Mouse (Mus musculus) layer of hippocampus, postnatal 36 days (tissue): ENCODE measurements around the gene Col4a1. TPM values are rescaled to one million over a fixed set of nuclear protein-coding genes. Genes with fewer than 3 reads are reported as not detected.

Experiments
- DNase-seq, 2 experiments: peaks; one replicate each; pipeline ENCODE4 v3.0.0; 2022
- total RNA-seq, 2 experiments: library from RNA; stranded (reverse); gene quantifications; 2 replicates each; pipeline ENCODE4 v1.2.3; 2021

Col4a1 gene
- total RNA-seq, 2 experiments from 2014 or later, result 47.7 to 51.9 TPM

- DNase-seq, result no peak
These were observed 13.9 kb downstream of the Col4a1 start for GRCm38 (mm10) chr8:11298531-11299316.

DNA sequence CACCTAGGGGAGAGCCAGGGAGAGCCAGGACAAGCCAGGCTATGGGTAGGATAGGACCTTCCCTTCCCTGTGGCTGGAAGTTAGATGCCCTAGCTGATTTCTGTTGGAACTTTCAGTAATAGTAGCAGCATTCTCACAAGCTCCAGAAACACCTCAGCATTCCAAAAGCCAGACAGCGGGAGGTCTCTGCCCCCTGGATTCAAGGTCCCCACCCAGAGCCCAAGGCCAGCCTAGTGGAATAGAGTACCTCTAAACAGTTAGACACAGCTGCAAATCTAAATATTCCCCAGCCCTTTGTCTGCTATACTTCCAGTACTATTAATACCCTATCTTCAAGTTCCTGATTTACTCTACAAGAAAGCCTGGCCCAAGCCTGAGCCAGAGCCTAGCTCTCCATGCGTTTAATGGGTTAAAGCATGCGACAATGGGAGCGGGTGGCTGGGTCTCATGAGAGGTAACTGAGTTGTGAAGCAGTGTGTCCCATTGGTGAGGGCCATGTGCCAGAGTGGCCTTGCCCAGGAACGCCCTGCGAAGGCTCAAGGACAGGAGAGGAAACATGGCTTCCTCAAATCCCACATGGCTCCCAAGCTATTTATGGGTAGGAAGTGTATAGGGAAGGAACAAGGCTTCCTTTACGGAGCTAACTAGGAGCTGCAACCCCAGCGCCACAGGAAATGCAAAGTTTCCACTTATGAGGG, 15.3 kb downstream of the Col4a1 start:
- no peak for DNase-seq

GRCm38 (mm10) chr8:11296282-11296943, 16.2 kb downstream of the Col4a1 start:
- DNase-seq, result no peak

DNA sequence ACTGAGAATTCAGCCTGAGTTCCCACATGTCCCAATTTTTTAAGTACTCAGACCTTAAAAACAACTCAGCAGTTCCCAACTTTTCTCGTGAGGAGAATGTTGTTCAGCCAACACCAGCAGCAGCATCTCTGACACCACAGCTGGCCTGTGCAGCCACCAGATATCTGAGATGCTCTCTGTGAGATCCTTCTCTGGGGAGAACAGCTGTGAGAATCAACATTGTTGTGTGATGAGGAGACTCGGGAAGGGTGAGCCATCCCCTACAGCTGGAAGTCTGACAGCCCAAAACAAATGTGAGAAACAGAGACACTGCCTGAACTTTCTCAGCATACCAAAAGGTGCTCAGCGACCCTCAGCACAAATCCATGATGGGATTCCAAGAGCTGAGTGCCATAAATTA, 20.0 kb downstream of the Col4a1 start:
- no peak for DNase-seq

GRCm38 (mm10) chr8:11290533-11290932, 22.1 kb downstream of the Col4a1 start:
- no peak for DNase-seq

DNA sequence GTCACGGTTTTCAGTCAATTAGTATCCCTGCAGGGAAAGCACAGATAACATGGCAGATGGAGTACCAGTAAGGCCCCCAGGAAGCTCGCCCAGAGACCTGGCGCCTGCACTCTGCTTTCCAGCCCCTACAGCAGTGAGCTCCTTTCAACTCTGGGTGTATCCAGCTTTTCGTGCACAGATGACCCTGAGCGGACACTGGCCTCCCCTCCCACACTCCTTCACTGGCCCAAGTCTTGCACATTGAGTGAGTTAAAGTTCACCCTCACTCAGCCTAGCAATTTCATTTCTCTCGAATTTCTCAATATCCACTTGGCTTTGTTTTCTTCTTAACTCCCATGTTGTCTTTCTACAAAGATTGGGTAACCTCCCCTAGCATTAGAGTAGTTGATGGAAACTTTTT, 24.3 kb downstream of the Col4a1 start:
- DNase-seq, result no peak

GRCm38 (mm10) chr8:11287139-11287538, 25.5 kb downstream of the Col4a1 start:
- no peak for DNase-seq

DNA sequence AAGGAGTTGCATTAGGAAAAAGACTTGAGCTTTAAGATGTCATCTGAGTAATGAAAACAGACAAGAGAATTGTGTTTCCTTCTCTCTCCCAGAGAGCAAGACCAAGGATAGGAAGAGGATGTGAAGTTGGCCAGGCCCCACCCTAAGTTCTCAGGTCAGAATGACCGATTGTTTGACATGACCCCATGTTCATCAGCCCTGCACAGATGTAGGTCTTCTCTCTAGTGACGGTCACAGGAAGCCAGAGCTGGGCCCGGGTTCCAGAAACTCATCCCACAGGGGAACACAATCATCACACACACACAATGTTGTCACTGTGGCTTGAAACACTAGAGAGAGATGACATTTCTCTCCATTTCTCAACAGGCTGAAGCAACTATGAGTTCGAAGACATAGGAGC, 27.2 kb downstream of the Col4a1 start:
- no peak for DNase-seq

DNA sequence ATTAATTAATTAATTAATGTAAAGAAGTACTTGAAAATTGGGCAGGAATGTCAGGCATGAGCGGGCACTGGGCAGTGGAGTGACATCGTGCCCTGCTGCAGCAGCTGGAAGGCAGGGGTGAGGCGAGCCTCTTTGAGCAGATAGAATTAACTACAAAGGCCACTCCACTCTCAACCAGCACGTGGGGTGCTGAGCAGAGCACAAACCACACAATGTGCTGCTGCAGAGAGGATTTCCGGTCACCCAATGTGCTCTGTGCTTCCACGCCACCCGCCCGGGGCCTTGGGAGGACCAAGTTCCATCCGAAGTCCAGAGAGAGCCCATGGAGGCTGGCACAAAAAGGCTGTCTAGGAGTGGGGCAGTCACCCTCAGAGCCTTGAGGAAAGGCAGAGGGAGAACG, 29.4 kb downstream of the Col4a1 start:
- DNase-seq, result no peak

GRCm38 (mm10) chr8:11282696-11283095, 29.9 kb downstream of the Col4a1 start:
- DNase-seq, result no peak

- DNase-seq, result no peak
These were observed 30.5 kb downstream of the Col4a1 start for GRCm38 (mm10) chr8:11282139-11282538.

DNA sequence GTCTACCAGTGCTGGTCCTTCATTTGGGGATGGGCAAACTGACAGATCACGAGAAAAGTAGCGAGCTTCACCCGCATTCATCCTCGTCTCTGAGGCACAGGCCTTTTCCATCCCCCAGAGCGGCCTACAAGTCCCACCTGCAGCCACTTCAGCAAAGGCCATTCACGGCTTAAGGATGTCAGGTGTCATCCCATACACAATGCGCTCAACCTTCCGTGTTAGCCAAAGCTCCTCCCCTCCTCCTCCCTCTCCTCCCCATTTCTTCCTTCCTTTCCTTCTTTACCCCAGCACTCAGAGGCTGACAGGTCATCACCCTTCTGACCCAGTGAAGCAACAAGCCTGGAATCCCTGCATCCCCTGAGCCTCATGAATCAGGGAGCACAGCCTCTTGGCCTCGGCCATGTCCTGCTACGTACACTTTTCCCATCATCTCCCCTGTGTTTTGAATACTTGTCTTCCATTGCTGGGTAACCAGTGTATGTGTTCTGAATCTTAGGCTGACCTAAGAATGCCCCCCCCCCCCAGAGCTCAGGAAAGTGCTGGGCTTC, 31.8 kb downstream of the Col4a1 start:
- no peak for DNase-seq

GRCm38 (mm10) chr8:11279296-11279826, 33.3 kb downstream of the Col4a1 start:
- DNase-seq, result no peak

DNA sequence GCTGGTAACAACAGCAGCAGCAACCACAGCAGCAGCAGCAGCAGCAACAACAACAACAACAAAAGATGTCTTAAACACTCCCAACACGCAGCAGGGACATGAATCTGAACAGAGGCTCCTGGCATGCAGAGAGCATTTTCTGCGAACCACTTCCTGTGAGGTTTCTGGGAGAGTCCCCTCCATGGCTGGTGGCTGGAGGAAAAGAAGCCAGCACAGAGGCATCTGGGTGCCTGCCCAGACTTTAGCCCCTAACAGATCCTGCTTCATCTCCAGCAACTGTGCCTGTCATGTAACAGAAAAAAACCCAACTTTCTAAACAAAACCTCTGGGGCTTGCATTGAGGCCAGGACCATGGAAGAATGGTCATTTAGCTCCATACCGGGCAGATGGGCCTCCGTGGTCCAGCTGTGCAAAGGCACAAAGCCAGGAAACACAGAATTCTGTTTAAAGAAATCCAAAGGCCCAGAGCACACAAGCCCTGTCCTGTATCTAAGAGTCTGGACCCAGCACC, 34.5 kb downstream of the Col4a1 start:
- no peak for DNase-seq

- no peak for DNase-seq
These were observed 35.0 kb downstream of the Col4a1 start for GRCm38 (mm10) chr8:11277602-11278051.

GRCm38 (mm10) chr8:11276286-11276685, 36.3 kb downstream of the Col4a1 start:
- DNase-seq, result no peak

GRCm38 (mm10) chr8:11274415-11274814, 38.2 kb downstream of the Col4a1 start:
- DNase-seq, result no peak

DNA sequence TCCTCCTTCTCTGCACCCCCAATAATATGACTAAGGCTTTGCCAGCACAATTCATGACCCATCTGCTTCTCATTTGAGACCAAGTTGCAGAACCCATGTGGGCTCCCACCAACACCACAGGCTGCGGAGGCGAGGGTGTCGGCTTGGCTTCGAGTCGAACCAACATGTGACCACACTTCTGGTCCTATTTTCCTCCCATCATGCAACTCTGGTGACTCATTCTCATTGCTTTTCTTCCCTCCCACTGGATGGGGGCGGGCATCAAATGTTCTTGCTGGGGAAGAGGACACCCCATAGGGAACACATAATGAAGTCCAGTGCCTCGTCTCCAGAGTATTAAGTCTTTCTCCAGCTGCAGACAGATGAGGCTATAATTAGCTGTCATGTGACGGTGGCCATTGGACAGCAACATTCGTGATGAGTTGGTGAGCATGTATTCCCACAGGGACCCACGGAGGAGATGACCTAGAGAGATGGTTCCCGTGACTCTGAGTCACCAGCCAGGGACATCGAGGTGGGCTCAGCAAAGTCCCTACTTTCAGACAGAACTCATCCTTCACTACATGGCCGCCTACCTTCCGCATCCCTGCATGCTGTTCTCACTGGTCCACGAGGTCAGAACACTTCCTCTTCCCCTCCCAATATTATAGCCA, 39.0 kb downstream of the Col4a1 start:
- peak; percentile 87 for DNase-seq

DNA sequence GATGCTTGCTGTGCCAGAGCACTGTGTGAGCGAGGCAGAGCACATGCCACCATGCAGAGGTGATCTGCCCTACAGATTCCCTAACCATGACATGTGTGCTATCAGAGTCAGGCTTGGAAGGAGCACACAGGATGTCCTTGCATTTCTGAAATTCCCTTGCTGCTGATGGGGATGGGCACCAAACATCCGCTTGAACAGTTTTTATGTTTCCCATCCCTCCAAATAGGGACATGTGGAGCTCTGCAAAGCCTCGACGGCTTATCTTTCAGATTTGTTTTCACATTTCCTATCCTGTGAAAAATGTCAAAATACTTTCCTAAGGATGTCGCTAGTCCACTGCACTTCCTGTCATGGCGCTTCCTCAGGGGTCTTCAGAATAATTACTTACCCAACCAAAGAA, 40.4 kb downstream of the Col4a1 start:
- DNase-seq, result no peak

GRCm38 (mm10) chr8:11270826-11271225, 41.8 kb downstream of the Col4a1 start:
- no peak for DNase-seq

- DNase-seq, result no peak
These were observed 43.9 kb downstream of the Col4a1 start for GRCm38 (mm10) chr8:11268753-11269152.

GRCm38 (mm10) chr8:11266471-11266870, 46.2 kb downstream of the Col4a1 start:
- no peak for DNase-seq
